Comparison of ENCODE assay signal across 10 mouse cellular contexts in genomic region chr5:121591417-121592063, GRCm38 (mm10). TPM values are rescaled to one million over a fixed set of nuclear protein-coding genes. Genes with fewer than 3 reads are reported as not detected.
DNase-seq lines count a peak whose midpoint lies in the region; ATAC-seq and TF ChIP-seq lines count a peak whose summit lies in the region.
"Had no signal": no experiment of that assay in that cellular context is flagged by ENCODE, and none has a peak within 500 bp of the region (broad histone marks: within the 10 kb centered on the region; RNA-seq: fewer than 3 reads in every experiment).

No protein-coding gene starts in this region.

- no peak for DNase-seq in hindbrain, embryonic 14.5 days (ENCODE audit: low spot score)
- peak; percentile 68 for DNase-seq in adrenal gland, adult 2 months
- DNase-seq in lung, postnatal 0 days (ENCODE audit: low spot score): peak; percentile 53
- no peak for DNase-seq in layer of hippocampus, adult 8-10 months (ENCODE audit: low spot score in 2 of 2)
- no peak for DNase-seq in forebrain, embryonic 10.5 days (ENCODE audit: extremely low spot score, low spot score)
- DNase-seq in right cerebral cortex, postnatal 14 days: no peak

- H3K9ac ChIP-seq in hindbrain, embryonic 13.5 days: no peak overlapping the region
- H3K9ac ChIP-seq in hindbrain, embryonic 14.5 days: no peak overlapping the region
- no peak overlapping the region for H3K9ac ChIP-seq in heart, embryonic 15.5 days
- peak overlapping the region; percentile 34; the same call in 1 of the 2 replicates for H3K9ac ChIP-seq in lung, postnatal 0 days (replicated peaks; ENCODE audit: low read depth)

- H3K4me1 ChIP-seq in hindbrain, embryonic 13.5 days (replicated peaks): peaks cover 30% of the 10 kb centered on the region
- H3K4me1 ChIP-seq in hindbrain, embryonic 14.5 days (replicated peaks; ENCODE audit: control insufficient read depth, insufficient read depth, low read length): peaks cover 14% of the 10 kb centered on the region
- peaks cover 41% of the 10 kb centered on the region for H3K4me1 ChIP-seq in heart, embryonic 15.5 days (replicated peaks)
- H3K4me1 ChIP-seq in lung, postnatal 0 days (ENCODE audit: insufficient read depth, low read depth, low read length): peaks cover 19% of the 10 kb centered on the region; the same call in 1 of the 2 replicates
- peaks cover 26% of the 10 kb centered on the region for H3K4me1 ChIP-seq in forebrain, embryonic 10.5 days

- TF ChIP-seq EP300 in lung, postnatal 0 days (IDR thresholded peaks at IDR 0.05): peak; percentile 34; the same call in 1 of the 2 replicates

- no peaks in the 10 kb centered on the region for H3K36me3 ChIP-seq in hindbrain, embryonic 13.5 days
- H3K36me3 ChIP-seq in hindbrain, embryonic 14.5 days (replicated peaks; ENCODE audit: control insufficient read depth, insufficient read depth): no peaks in the 10 kb centered on the region
- no peaks in the 10 kb centered on the region for H3K36me3 ChIP-seq in heart, embryonic 15.5 days
- no peaks in the 10 kb centered on the region for H3K36me3 ChIP-seq in lung, postnatal 0 days (ENCODE audit: insufficient read depth, low read length)
- H3K36me3 ChIP-seq in forebrain, embryonic 10.5 days (replicated peaks): 0 out of 2 replicates have a peak, but pooled peaks cover 4% of the 10 kb centered on the region

- H3K9me3 ChIP-seq in hindbrain, embryonic 13.5 days: no peaks in the 10 kb centered on the region
- H3K9me3 ChIP-seq in hindbrain, embryonic 14.5 days (ENCODE audit: control insufficient read depth, low read length): no peaks in the 10 kb centered on the region
- H3K9me3 ChIP-seq in heart, embryonic 15.5 days (replicated peaks): no peaks in the 10 kb centered on the region
- H3K9me3 ChIP-seq in lung, postnatal 0 days (ENCODE audit: low read length): no peaks in the 10 kb centered on the region
- no peaks in the 10 kb centered on the region for H3K9me3 ChIP-seq in forebrain, embryonic 10.5 days

- H3K27me3 ChIP-seq in hindbrain, embryonic 13.5 days: 0 out of 2 replicates have a peak, but pooled peaks cover 7% of the 10 kb centered on the region
- H3K27me3 ChIP-seq in hindbrain, embryonic 14.5 days (ENCODE audit: control insufficient read depth, insufficient read depth, low read length): no peaks in the 10 kb centered on the region
- H3K27me3 ChIP-seq in heart, embryonic 15.5 days: no peaks in the 10 kb centered on the region
- no peaks in the 10 kb centered on the region for H3K27me3 ChIP-seq in lung, postnatal 0 days (replicated peaks; ENCODE audit: insufficient read depth, low read length)
- H3K27me3 ChIP-seq in forebrain, embryonic 10.5 days (ENCODE audit: poor library complexity, severe bottlenecking): peaks cover 7% of the 10 kb centered on the region
- H3K27me3 ChIP-seq: CH12.LX had no signal

- no peak overlapping the region for H3K4me3 ChIP-seq in hindbrain, embryonic 13.5 days
- no peak overlapping the region for H3K4me3 ChIP-seq in hindbrain, embryonic 14.5 days (replicated peaks; ENCODE audit: low read length)
- no peak overlapping the region for H3K4me3 ChIP-seq in heart, embryonic 15.5 days
- H3K4me3 ChIP-seq in lung, postnatal 0 days (ENCODE audit: low read depth, low read length): peak overlapping the region; percentile 74; the same call in 1 of the 2 replicates
- H3K4me3 ChIP-seq in forebrain, embryonic 10.5 days: no peak overlapping the region

- TF ChIP-seq CTCF in lung, postnatal 0 days (IDR thresholded peaks at IDR 0.05): no peak

- ATAC-seq in hindbrain, embryonic 13.5 days (ENCODE audit: low FRiP score): no peak
- ATAC-seq in hindbrain, embryonic 14.5 days (ENCODE audit: low FRiP score): no peak
- no peak for ATAC-seq in heart, embryonic 15.5 days (replicated peaks; ENCODE audit: insufficient number of reproducible peaks, insufficient read depth, low FRiP score, low read depth)
- no peak for ATAC-seq in lung, postnatal 0 days

- WGBS in hindbrain, embryonic 13.5 days: 77% methylated on average over 11 of the region's 11 CpGs
- WGBS in hindbrain, embryonic 14.5 days: 75% methylated on average over 11 of the region's 11 CpGs
- WGBS in heart, embryonic 15.5 days: 49% methylated on average over 11 of the region's 11 CpGs
- WGBS in lung, postnatal 0 days: 41% methylated on average over 11 of the region's 11 CpGs
- WGBS in forebrain, embryonic 10.5 days: 87% methylated on average over 11 of the region's 11 CpGs

- H3K27ac ChIP-seq in hindbrain, embryonic 13.5 days: no peak overlapping the region
- H3K27ac ChIP-seq in hindbrain, embryonic 14.5 days: no peak overlapping the region
- H3K27ac ChIP-seq in heart, embryonic 15.5 days: no peak overlapping the region; the same call in 1 of the 2 replicates
- H3K27ac ChIP-seq in lung, postnatal 0 days (ENCODE audit: low read length): peak overlapping the region; percentile 34
- no peak overlapping the region for H3K27ac ChIP-seq in forebrain, embryonic 10.5 days

- H3K4me2 ChIP-seq in hindbrain, embryonic 13.5 days: peak overlapping the region; percentile 95; the same call in 1 of the 2 replicates
- no peak overlapping the region for H3K4me2 ChIP-seq in hindbrain, embryonic 14.5 days (replicated peaks)
- H3K4me2 ChIP-seq in heart, embryonic 15.5 days: peak overlapping the region; percentile 89; the same call in 1 of the 2 replicates
- peak overlapping the region; percentile 85 for H3K4me2 ChIP-seq in lung, postnatal 0 days (replicated peaks; ENCODE audit: low read depth, low read length)

RNA-seq across cellular contexts. Expression of gene Aldh2, which starts 2.1 kb away (rescaled TPM):
- polyA plus RNA-seq in hindbrain, embryonic 13.5 days (2015; fragmentation: Nextera tagmentation; extraction: Ambion mirVana): 104 and 109 TPM in 2 replicates
- polyA plus RNA-seq in hindbrain, embryonic 14.5 days (2014; fragmentation: Nextera tagmentation; extraction: Ambion mirVana): 54.5 and 58.7 TPM in 2 replicates
- 1,000 to 10,000 TPM; 1,066 to 2,347 TPM for total RNA-seq in adrenal gland, adult 2 months (2021)
- 3,430 and 6,143 TPM in 2 replicates for polyA plus RNA-seq in adrenal gland, adult 2 months (2012; rRNA removed)
- 95.0 and 119 TPM in 2 replicates for polyA plus RNA-seq in heart, embryonic 15.5 days (2015; fragmentation: Nextera tagmentation; extraction: Ambion mirVana)
- 580 and 606 TPM in 2 replicates for polyA plus RNA-seq in lung, postnatal 0 days (2015; fragmentation: Nextera tagmentation; extraction: Ambion mirVana)
- 100 to 1,000 TPM; 140 to 151 (median 146) TPM for total RNA-seq in layer of hippocampus, adult 8-10 months (2022)
- 125 TPM in 2 replicates for polyA plus RNA-seq in forebrain, embryonic 10.5 days (2016; fragmentation: Nextera tagmentation; extraction: Ambion mirVana)

RNA-seq across cellular contexts. Expression of gene Acad12, which starts 27.2 kb away (rescaled TPM):
- polyA plus RNA-seq in hindbrain, embryonic 13.5 days (2015; fragmentation: Nextera tagmentation; extraction: Ambion mirVana): 1.7 and 1.8 TPM in 2 replicates
- 1.2 and 1.5 TPM in 2 replicates for polyA plus RNA-seq in hindbrain, embryonic 14.5 days (2014; fragmentation: Nextera tagmentation; extraction: Ambion mirVana)
- total RNA-seq in adrenal gland, adult 2 months (2021): 10 to 100 TPM; 19.4 to 23.5 TPM
- 14.1 and 14.5 TPM in 2 replicates for polyA plus RNA-seq in adrenal gland, adult 2 months (2012; rRNA removed)
- polyA plus RNA-seq in heart, embryonic 15.5 days (2015; fragmentation: Nextera tagmentation; extraction: Ambion mirVana): 6.0 and 6.1 TPM in 2 replicates
- 5.8 and 6.4 TPM in 2 replicates for polyA plus RNA-seq in lung, postnatal 0 days (2015; fragmentation: Nextera tagmentation; extraction: Ambion mirVana)
- 1 to 10 TPM; 4.9 to 8.7 (median 7.0) TPM for total RNA-seq in layer of hippocampus, adult 8-10 months (2022)
- 2.7 and 3.0 TPM in 2 replicates for polyA plus RNA-seq in forebrain, embryonic 10.5 days (2016; fragmentation: Nextera tagmentation; extraction: Ambion mirVana)

RNA-seq across cellular contexts. Expression of gene Mapkapk5, which starts 45.8 kb away (rescaled TPM):
- polyA plus RNA-seq in hindbrain, embryonic 13.5 days (2015; fragmentation: Nextera tagmentation; extraction: Ambion mirVana): 55.0 and 59.7 TPM in 2 replicates
- polyA plus RNA-seq in hindbrain, embryonic 14.5 days (2014; fragmentation: Nextera tagmentation; extraction: Ambion mirVana): 58.9 and 66.6 TPM in 2 replicates
- 10 to 100 TPM; 63.5 to 96.5 TPM for total RNA-seq in adrenal gland, adult 2 months (2021)
- polyA plus RNA-seq in adrenal gland, adult 2 months (2012; rRNA removed): 18.9 and 20.1 TPM in 2 replicates
- polyA plus RNA-seq in heart, embryonic 15.5 days (2015; fragmentation: Nextera tagmentation; extraction: Ambion mirVana): 30.5 and 33.1 TPM in 2 replicates
- polyA plus RNA-seq in lung, postnatal 0 days (2015; fragmentation: Nextera tagmentation; extraction: Ambion mirVana): 39.1 and 42.1 TPM in 2 replicates
- 10 to 100 TPM; 68.7 to 83.4 (median 75.2) TPM for total RNA-seq in layer of hippocampus, adult 8-10 months (2022)
- 47.3 and 53.1 TPM in 2 replicates for polyA plus RNA-seq in forebrain, embryonic 10.5 days (2016; fragmentation: Nextera tagmentation; extraction: Ambion mirVana)

RNA-seq across cellular contexts. Expression of gene Adam1a, which starts 46.3 kb away (rescaled TPM):
- 3.9 TPM in 2 replicates for polyA plus RNA-seq in hindbrain, embryonic 13.5 days (2015; fragmentation: Nextera tagmentation; extraction: Ambion mirVana)
- 4.4 and 5.0 TPM in 2 replicates for polyA plus RNA-seq in hindbrain, embryonic 14.5 days (2014; fragmentation: Nextera tagmentation; extraction: Ambion mirVana)
- total RNA-seq in adrenal gland, adult 2 months (2021): 1 to 10 TPM; 3.5 to 4.2 TPM
- 4.6 TPM in 2 replicates for polyA plus RNA-seq in adrenal gland, adult 2 months (2012; rRNA removed)
- polyA plus RNA-seq in heart, embryonic 15.5 days (2015; fragmentation: Nextera tagmentation; extraction: Ambion mirVana): 0.86 and 0.91 TPM in 2 replicates
- polyA plus RNA-seq in lung, postnatal 0 days (2015; fragmentation: Nextera tagmentation; extraction: Ambion mirVana): 1.4 and 1.6 TPM in 2 replicates
- total RNA-seq in layer of hippocampus, adult 8-10 months (2022): 10 to 100 TPM; 14.9 to 27.6 (median 19.2) TPM
- 1.1 TPM in 2 replicates for polyA plus RNA-seq in forebrain, embryonic 10.5 days (2016; fragmentation: Nextera tagmentation; extraction: Ambion mirVana)

RNA-seq across cellular contexts. Expression of gene Gm42878, which starts 46.3 kb away (rescaled TPM):
- not detected in 2 replicates for polyA plus RNA-seq in hindbrain, embryonic 13.5 days (2015; fragmentation: Nextera tagmentation; extraction: Ambion mirVana)
- polyA plus RNA-seq in hindbrain, embryonic 14.5 days (2014; fragmentation: Nextera tagmentation; extraction: Ambion mirVana): not detected in 2 replicates
- total RNA-seq in adrenal gland, adult 2 months (2021): not detected
- polyA plus RNA-seq in adrenal gland, adult 2 months (2012; rRNA removed): not detected in 2 replicates
- 0.18 TPM in 1 of 2 replicates, not detected in the other for polyA plus RNA-seq in heart, embryonic 15.5 days (2015; fragmentation: Nextera tagmentation; extraction: Ambion mirVana)
- not detected in 2 replicates for polyA plus RNA-seq in lung, postnatal 0 days (2015; fragmentation: Nextera tagmentation; extraction: Ambion mirVana)
- 1 to 10 TPM in 1 of 4 experiments, not detected in 3; 1.5 TPM for total RNA-seq in layer of hippocampus, adult 8-10 months (2022)
- polyA plus RNA-seq in forebrain, embryonic 10.5 days (2016; fragmentation: Nextera tagmentation; extraction: Ambion mirVana): not detected in 2 replicates
- total RNA-seq: neutrophil, adult 5-6 weeks had no signal

Comparison
In these comparisons a context has a peak if more than half of its experiments do, and no peak if none do; other contexts are left out.
1. DNase-seq: peak in adrenal gland, adult 2 months (single experiment) and lung, postnatal 0 days (single experiment); none in hindbrain, embryonic 14.5 days (single experiment), layer of hippocampus, adult 8-10 months (0 of 2), forebrain, embryonic 10.5 days (single experiment) and right cerebral cortex, postnatal 14 days (single experiment).